ENCODE assay signal across 18 mouse cellular contexts in the genomic region with DNA sequence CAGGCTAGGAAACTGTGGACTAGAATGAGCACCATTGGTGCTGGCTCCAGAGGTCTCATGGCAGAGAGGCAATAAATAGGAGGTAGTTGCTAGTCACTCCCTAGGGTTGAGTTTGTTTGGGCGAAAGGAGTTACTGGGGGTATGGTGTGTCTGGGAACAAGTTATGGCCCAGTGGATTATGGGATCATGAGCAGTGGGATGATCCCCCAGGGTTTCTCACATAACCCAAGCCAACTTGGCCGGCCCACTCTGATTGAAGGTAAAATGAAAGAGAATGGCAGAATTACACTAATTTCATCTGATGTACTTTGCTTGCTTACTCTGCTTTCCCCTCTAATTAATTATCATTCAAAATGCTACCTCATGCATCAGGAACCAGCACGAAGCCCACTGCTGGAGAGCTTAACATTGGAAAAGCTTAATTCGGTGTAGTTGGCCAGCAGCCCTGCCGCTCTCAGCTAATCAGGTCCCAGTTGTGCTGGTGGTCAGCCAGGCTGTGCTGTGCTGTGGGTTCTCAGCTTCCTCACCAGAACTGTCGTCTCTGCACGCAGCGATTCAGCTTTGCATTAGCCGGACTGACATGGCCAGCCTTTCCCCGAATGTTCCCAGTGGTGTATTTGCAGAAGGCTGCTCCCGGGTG.
DNase-seq lines count a peak whose midpoint lies in the region; ATAC-seq lines count a peak whose summit lies in the region.
"Had no signal": no experiment of that assay in that cellular context is flagged by ENCODE, and none has a peak within 500 bp of the region (broad histone marks: within the 10 kb centered on the region; RNA-seq: fewer than 3 reads in every experiment).

No protein-coding gene starts in this region.

- no peak overlapping the region for H3K4me2 ChIP-seq in hindbrain, embryonic 15.5 days
- H3K4me2 ChIP-seq in hindbrain, embryonic 12.5 days (replicated peaks) = no peak overlapping the region
- no peak overlapping the region for H3K4me2 ChIP-seq in lung, embryonic 16.5 days (ENCODE audit: low read depth, low read length)
- H3K4me2 ChIP-seq in forebrain, embryonic 16.5 days (ENCODE audit: low read length) = no peak overlapping the region
- H3K4me2 ChIP-seq: heart, embryonic 12.5 days; limb, embryonic 13.5 days; liver, embryonic 15.5 days had no signal

- no peaks in the 10 kb centered on the region for H3K9me3 ChIP-seq in hindbrain, embryonic 15.5 days
- H3K9me3 ChIP-seq in hindbrain, embryonic 12.5 days (replicated peaks) = no peaks in the 10 kb centered on the region
- no peaks in the 10 kb centered on the region for H3K9me3 ChIP-seq in lung, embryonic 16.5 days (ENCODE audit: control insufficient read depth, low read length)
- no peaks in the 10 kb centered on the region for H3K9me3 ChIP-seq in forebrain, embryonic 16.5 days (ENCODE audit: control insufficient read depth, low read length)
- H3K9me3 ChIP-seq: limb, embryonic 13.5 days; liver, embryonic 15.5 days had no signal

- WGBS in hindbrain, embryonic 15.5 days = 51% methylated on average over 11 of the region's 11 CpGs
- WGBS in hindbrain, embryonic 12.5 days = 72% methylated on average over 11 of the region's 11 CpGs
- 48% methylated on average over 11 of the region's 11 CpGs for WGBS in lung, embryonic 16.5 days
- 41% methylated on average over 11 of the region's 11 CpGs for WGBS in forebrain, embryonic 16.5 days

- no peak for ATAC-seq in cerebellum, adult (ENCODE audit: insufficient number of reproducible peaks, low FRiP score, low TSS enrichment)
- peak; percentile 71; the same call in 1 of the 2 replicates for ATAC-seq in hindbrain, embryonic 15.5 days (ENCODE audit: low FRiP score, low read depth)
- ATAC-seq in hindbrain, embryonic 12.5 days (ENCODE audit: low FRiP score) = no peak
- 0 out of 2 replicates have a peak, but pooled peaks have one; percentile 15 for ATAC-seq in lung, embryonic 16.5 days (ENCODE audit: low read depth)
- peak; percentile 92 for ATAC-seq in forebrain, embryonic 16.5 days

- H3K36me3 ChIP-seq in hindbrain, embryonic 15.5 days = no peaks in the 10 kb centered on the region
- H3K36me3 ChIP-seq in hindbrain, embryonic 12.5 days = no peaks in the 10 kb centered on the region
- H3K36me3 ChIP-seq in lung, embryonic 16.5 days (ENCODE audit: control insufficient read depth, insufficient read depth, low read length) = no peaks in the 10 kb centered on the region
- H3K36me3 ChIP-seq in forebrain, embryonic 16.5 days (ENCODE audit: control insufficient read depth, insufficient read depth) = no peaks in the 10 kb centered on the region
- H3K36me3 ChIP-seq: heart, embryonic 12.5 days; limb, embryonic 13.5 days; liver, embryonic 15.5 days had no signal

- no peak overlapping the region for H3K9ac ChIP-seq in hindbrain, embryonic 15.5 days
- no peak overlapping the region for H3K9ac ChIP-seq in hindbrain, embryonic 12.5 days
- no peak overlapping the region for H3K9ac ChIP-seq in lung, embryonic 16.5 days (ENCODE audit: low read length)
- H3K9ac ChIP-seq in forebrain, embryonic 16.5 days (replicated peaks; ENCODE audit: low read depth, low read length) = no peak overlapping the region
- H3K9ac ChIP-seq: heart, embryonic 12.5 days; limb, embryonic 13.5 days; liver, embryonic 15.5 days had no signal

- no peak overlapping the region for H3K27ac ChIP-seq in hindbrain, embryonic 15.5 days (replicated peaks)
- H3K27ac ChIP-seq in hindbrain, embryonic 12.5 days = no peak overlapping the region
- H3K27ac ChIP-seq in lung, embryonic 16.5 days (ENCODE audit: low read length) = no peak overlapping the region
- H3K27ac ChIP-seq in forebrain, embryonic 16.5 days (ENCODE audit: low read length) = no peak overlapping the region
- H3K27ac ChIP-seq: limb, embryonic 13.5 days; liver, embryonic 15.5 days had no signal

- no peak overlapping the region for H3K4me3 ChIP-seq in hindbrain, embryonic 15.5 days
- H3K4me3 ChIP-seq in hindbrain, embryonic 12.5 days = no peak overlapping the region
- no peak overlapping the region for H3K4me3 ChIP-seq in lung, embryonic 16.5 days (ENCODE audit: low read length)
- H3K4me3 ChIP-seq in forebrain, embryonic 16.5 days (replicated peaks; ENCODE audit: low read length) = no peak overlapping the region
- H3K4me3 ChIP-seq: heart, embryonic 12.5 days; limb, embryonic 13.5 days; liver, embryonic 15.5 days had no signal

- no peaks in the 10 kb centered on the region for H3K27me3 ChIP-seq in hindbrain, embryonic 15.5 days
- no peaks in the 10 kb centered on the region for H3K27me3 ChIP-seq in hindbrain, embryonic 12.5 days
- H3K27me3 ChIP-seq in lung, embryonic 16.5 days (ENCODE audit: control insufficient read depth, insufficient read depth, low read depth, low read length) = no peaks in the 10 kb centered on the region
- no peaks in the 10 kb centered on the region for H3K27me3 ChIP-seq in forebrain, embryonic 16.5 days (replicated peaks; ENCODE audit: control insufficient read depth, insufficient read depth, low read length)
- H3K27me3 ChIP-seq: heart, embryonic 12.5 days; limb, embryonic 13.5 days; liver, embryonic 15.5 days had no signal

- DNase-seq in cerebellum, postnatal 10 days = peak; percentile 64 to 79
- no peak for DNase-seq in lung, postnatal 10 days
- DNase-seq in frontal cortex, postnatal 25 days (ENCODE audit: low spot score in 2 of 2) = no peak
- DNase-seq: adrenal gland, postnatal 25 days; cerebellum, postnatal 36 days; gastrocnemius, postnatal 10 days; heart, postnatal 36 days; kidney, adult 8-10 months; kidney, postnatal 36 days; lung, postnatal 4 days had no signal

- H3K4me1 ChIP-seq in hindbrain, embryonic 15.5 days (replicated peaks) = no peaks in the 10 kb centered on the region
- H3K4me1 ChIP-seq in hindbrain, embryonic 12.5 days = no peaks in the 10 kb centered on the region
- H3K4me1 ChIP-seq in lung, embryonic 16.5 days (replicated peaks; ENCODE audit: control insufficient read depth, insufficient read depth, low read length) = no peaks in the 10 kb centered on the region
- H3K4me1 ChIP-seq in forebrain, embryonic 16.5 days (replicated peaks; ENCODE audit: control insufficient read depth, insufficient read depth, low read length) = no peaks in the 10 kb centered on the region
- H3K4me1 ChIP-seq: heart, embryonic 12.5 days; limb, embryonic 13.5 days; liver, embryonic 15.5 days had no signal

Comparison
In these comparisons a context has a peak if more than half of its experiments do, and no peak if none do; other contexts are left out.
1. ATAC-seq: peak in hindbrain, embryonic 15.5 days (single experiment), lung, embryonic 16.5 days (single experiment) and forebrain, embryonic 16.5 days (single experiment); none in cerebellum, adult (single experiment) and hindbrain, embryonic 12.5 days (single experiment).
2. DNase-seq: peak in cerebellum, postnatal 10 days (2 of 2); none in lung, postnatal 10 days (single experiment) and frontal cortex, postnatal 25 days (0 of 2).